Mouse (Mus musculus): ENCODE measurements around the gene Cdca5. TPM values are rescaled to one million over a fixed set of nuclear protein-coding genes. Genes with fewer than 3 reads are reported as not detected.

Gene Cdca5
- total RNA-seq, 2 experiments from 2014 or later, result 0.37 TPM; not detected in 1

DNA sequence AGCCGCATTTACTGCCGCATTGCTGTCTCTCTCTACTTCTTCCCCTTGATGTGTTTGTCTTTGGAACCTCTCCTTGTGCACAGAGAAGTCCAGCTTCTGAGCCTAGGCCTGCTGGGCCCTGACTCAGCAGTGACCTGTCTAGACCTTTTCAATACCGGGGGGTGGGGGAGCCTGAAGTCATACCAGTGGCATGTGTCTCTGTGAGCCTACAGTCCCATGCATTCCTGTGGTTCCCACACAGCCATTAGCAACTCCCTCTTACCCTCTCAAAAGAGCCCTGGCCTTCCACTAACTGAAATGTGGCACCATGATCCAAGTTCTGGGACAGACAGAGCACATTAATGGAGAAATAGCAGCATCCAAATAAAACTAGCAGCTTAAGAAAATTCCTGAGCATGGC, 51.6 kb downstream of the Cdca5 start:
- no peak for DNase-seq (ENCODE audit: extremely low spot score in 1 of 2, low spot score in 1 of 2)

GRCm38 (mm10) chr19:6139701-6140100, 54.9 kb downstream of the Cdca5 start:
- DNase-seq (ENCODE audit: extremely low spot score in 1 of 2, low spot score in 1 of 2), result no peak

GRCm38 (mm10) chr19:6140374-6140677, 55.5 kb downstream of the Cdca5 start:
- no peak for DNase-seq (ENCODE audit: extremely low spot score in 1 of 2, low spot score in 1 of 2)

GRCm38 (mm10) chr19:6140678-6141393, 56.1 kb downstream of the Cdca5 start, which contains the start of gene Batf2:
Batf2 (plus strand) TSS chr19:6140983.
- DNase-seq (ENCODE audit: extremely low spot score in 1 of 2, low spot score in 1 of 2), result peak; percentile 81 to 90

DNA sequence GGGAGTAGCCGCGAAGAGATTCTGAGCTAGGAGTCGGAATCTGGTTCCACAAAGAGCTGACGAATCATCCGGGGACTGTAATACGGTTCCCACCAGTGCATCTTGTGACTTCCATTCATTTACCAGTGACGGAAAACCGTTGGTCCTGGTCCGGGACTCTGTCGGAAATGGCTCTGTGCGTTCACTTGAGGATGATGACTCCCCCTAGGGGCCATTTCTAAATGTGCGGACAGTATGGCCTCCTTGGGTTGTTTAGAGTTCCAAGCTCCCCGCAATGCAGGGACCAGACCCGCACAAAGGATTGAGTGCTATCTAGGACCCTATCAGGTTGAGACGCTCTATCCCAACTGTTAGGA, 56.6 kb downstream of the Cdca5 start, which contains the start of gene Arl2:
Gene Arl2 (minus strand): TSS at position 155 of the 356 bp plus-strand sequence.
- DNase-seq (ENCODE audit: extremely low spot score in 1 of 2, low spot score in 1 of 2), result peak in 1 of 2 experiments; percentile 68

Small RNA genes lying within 50 kb of the gene (microRNA-seq; reads per million reads assigned to microRNA genes)
- gene Mir6988, result 3.9 to 4.4 reads per million in 2 experiments

Other genes starting within 250 kb of the Cdca5 start
- 10 to 100 TPM; 15.6 to 15.8 TPM for gene Frmd8, start 209.7 kb upstream of the Cdca5 start, total RNA-seq (2021)
- 1 to 10 TPM; 3.1 to 3.4 TPM for gene Slc25a45, start 207.2 kb upstream of the Cdca5 start, total RNA-seq (2021)
- gene Tigd3, start 190.8 kb upstream of the Cdca5 start, total RNA-seq (2021), result 1 to 10 TPM; 3.4 TPM
- 10 to 100 TPM; 82.5 to 95.6 TPM for gene Dpf2, start 172.0 kb upstream of the Cdca5 start, total RNA-seq (2021)
- gene Cdc42ep2, start 160.2 kb upstream of the Cdca5 start, total RNA-seq (2021), result 1 to 10 TPM; 6.3 to 6.4 TPM
- 1 to 10 TPM; 5.4 to 6.5 TPM for gene Pola2, start 120.8 kb upstream of the Cdca5 start, total RNA-seq (2021)
- not detected for gene Slc22a20, start 98.8 kb upstream of the Cdca5 start, total RNA-seq (2021)
- 10 to 100 TPM; 20.5 to 21.9 TPM for gene Capn1, start 69.1 kb upstream of the Cdca5 start, total RNA-seq (2021)
- 10 to 100 TPM; 41.8 to 45.7 TPM for gene Syvn1, start 38.4 kb upstream of the Cdca5 start, total RNA-seq (2021)
- gene Mrpl49, start 27.2 kb upstream of the Cdca5 start, total RNA-seq (2021), result 10 to 100 TPM; 43.1 to 47.4 TPM
- 100 to 1,000 TPM; 588 to 687 TPM for gene Fau, start 27.1 kb upstream of the Cdca5 start, total RNA-seq (2021)
- 10 to 100 TPM; 38.0 to 41.5 TPM for gene Znhit2, start 23.8 kb upstream of the Cdca5 start, total RNA-seq (2021)
- gene Tm7sf2, start 16.6 kb upstream of the Cdca5 start, total RNA-seq (2021), result 10 to 100 TPM; 27.8 to 28.8 TPM
- gene Vps51, start 7.8 kb upstream of the Cdca5 start, total RNA-seq (2021), result 10 to 100 TPM; 83.7 to 96.3 TPM
- gene Tmem262, start 5.0 kb upstream of the Cdca5 start, total RNA-seq (2021), result not detected
- not detected for gene Gm28374, start 2.7 kb upstream of the Cdca5 start, total RNA-seq (2021)
- 10 to 100 TPM; 37.1 to 44.2 TPM for gene Zfpl1, start within 50 bp of the Cdca5 start, total RNA-seq (2021)
- gene AC131692.1, start 9.4 kb downstream of the Cdca5 start, total RNA-seq (2021), result not detected
- gene Naaladl1, start 20.8 kb downstream of the Cdca5 start, total RNA-seq (2021), result not detected
- gene Sac3d1, start 33.7 kb downstream of the Cdca5 start, total RNA-seq (2021), result 10 to 100 TPM; 15.5 to 17.9 TPM
- 10 to 100 TPM; 36.7 to 40.7 TPM for gene Snx15, start 43.3 kb downstream of the Cdca5 start, total RNA-seq (2021)
- under 1 TPM; 0.45 to 0.69 TPM for gene Batf2, start 56.0 kb downstream of the Cdca5 start, total RNA-seq (2021)
- gene Arl2, start 56.6 kb downstream of the Cdca5 start, total RNA-seq (2021), result 10 to 100 TPM; 75.5 to 76.1 TPM
- not detected for gene Majin, start 99.4 kb downstream of the Cdca5 start, total RNA-seq (2021)
- gene Gpha2, start 141.4 kb downstream of the Cdca5 start, total RNA-seq (2021), result not detected
- gene Ppp2r5b, start 150.9 kb downstream of the Cdca5 start, total RNA-seq (2021), result 100 to 1,000 TPM; 137 to 146 TPM
- gene Atg2a, start 156.7 kb downstream of the Cdca5 start, total RNA-seq (2021), result 10 to 100 TPM; 31.1 to 38.3 TPM
- gene Ehd1, start 191.7 kb downstream of the Cdca5 start, total RNA-seq (2021), result 10 to 100 TPM; 84.9 to 88.6 TPM
- gene Cdc42bpg, start 221.5 kb downstream of the Cdca5 start, total RNA-seq (2021), result 1 to 10 TPM; 3.9 to 4.6 TPM
- 10 to 100 TPM; 63.3 to 64.8 TPM for gene Men1, start 250.0 kb downstream of the Cdca5 start, total RNA-seq (2021)

Data from layer of hippocampus, postnatal 25 days (tissue).